Mouse (Mus musculus): ENCODE measurements around the gene Gm12695. TPM values are rescaled to one million over a fixed set of nuclear protein-coding genes. Genes with fewer than 3 reads are reported as not detected.

Gm12695 gene
- not detected in 2 replicates for total RNA-seq (2014; fragmentation: Nextera tagmentation)
- total RNA-seq (2017), result not detected in 2 replicates

GRCm38 (mm10) chr4:96785086-96785485 lies at the start of gene Gm12695:
Gene Gm12695, minus strand, starts transcription at chr4:96785186.
- ATAC-seq (replicated peaks; ENCODE audit: low FRiP score, low TSS enrichment, poor library complexity, severe bottlenecking), result no peak

GRCm38 (mm10) chr4:96825540-96826045 lies 40.6 kb upstream of the Gm12695 start:
- no peak for ATAC-seq (replicated peaks; ENCODE audit: low FRiP score, low TSS enrichment, poor library complexity, severe bottlenecking)

- no peak for ATAC-seq (replicated peaks; ENCODE audit: low FRiP score, low TSS enrichment, poor library complexity, severe bottlenecking)
Observed at GRCm38 (mm10) chr4:96806824-96807808, 22.1 kb upstream of the Gm12695 start.

GRCm38 (mm10) chr4:96799380-96800157 lies 14.6 kb upstream of the Gm12695 start:
- 0 out of 2 replicates have a peak, but pooled peaks have one; percentile 52 for ATAC-seq (replicated peaks; ENCODE audit: low FRiP score, low TSS enrichment, poor library complexity, severe bottlenecking)

- no peak for ATAC-seq (replicated peaks; ENCODE audit: low FRiP score, low TSS enrichment, poor library complexity, severe bottlenecking)
Observed at GRCm38 (mm10) chr4:96797583-96797982, 12.6 kb upstream of the Gm12695 start.

GRCm38 (mm10) chr4:96791301-96791700 lies 6.3 kb upstream of the Gm12695 start:
- ATAC-seq (replicated peaks; ENCODE audit: low FRiP score, low TSS enrichment, poor library complexity, severe bottlenecking), result no peak

- no peak for ATAC-seq (replicated peaks; ENCODE audit: low FRiP score, low TSS enrichment, poor library complexity, severe bottlenecking)
Observed at GRCm38 (mm10) chr4:96789905-96790304, 4.9 kb upstream of the Gm12695 start.

- ATAC-seq (replicated peaks; ENCODE audit: low FRiP score, low TSS enrichment, poor library complexity, severe bottlenecking), result no peak
Observed at GRCm38 (mm10) chr4:96786610-96787009, 1.6 kb upstream of the Gm12695 start.

- ATAC-seq (replicated peaks; ENCODE audit: low FRiP score, low TSS enrichment, poor library complexity, severe bottlenecking), result no peak
Observed at GRCm38 (mm10) chr4:96772966-96773566, 11.9 kb downstream of the Gm12695 start.

GRCm38 (mm10) chr4:96766396-96766998 lies 18.5 kb downstream of the Gm12695 start:
- no peak for ATAC-seq (replicated peaks; ENCODE audit: low FRiP score, low TSS enrichment, poor library complexity, severe bottlenecking)

- no peak for ATAC-seq (replicated peaks; ENCODE audit: low FRiP score, low TSS enrichment, poor library complexity, severe bottlenecking)
Observed at GRCm38 (mm10) chr4:96751953-96752352, 33.0 kb downstream of the Gm12695 start.

GRCm38 (mm10) chr4:96740472-96740871 lies 44.5 kb downstream of the Gm12695 start:
- no peak for ATAC-seq (replicated peaks; ENCODE audit: low FRiP score, low TSS enrichment, poor library complexity, severe bottlenecking)

- no peak for ATAC-seq (replicated peaks; ENCODE audit: low FRiP score, low TSS enrichment, poor library complexity, severe bottlenecking)
Observed at GRCm38 (mm10) chr4:96729256-96729655, 55.7 kb downstream of the Gm12695 start.

GRCm38 (mm10) chr4:96728211-96728610 lies 56.8 kb downstream of the Gm12695 start:
- no peak for ATAC-seq (replicated peaks; ENCODE audit: low FRiP score, low TSS enrichment, poor library complexity, severe bottlenecking)

GRCm38 (mm10) chr4:96725415-96726055 lies 59.5 kb downstream of the Gm12695 start:
- ATAC-seq (replicated peaks; ENCODE audit: low FRiP score, low TSS enrichment, poor library complexity, severe bottlenecking), result no peak

GRCm38 (mm10) chr4:96722301-96722700 lies 62.7 kb downstream of the Gm12695 start:
- ATAC-seq (replicated peaks; ENCODE audit: low FRiP score, low TSS enrichment, poor library complexity, severe bottlenecking), result no peak

GRCm38 (mm10) chr4:96718977-96719966 lies 65.7 kb downstream of the Gm12695 start:
- ATAC-seq (replicated peaks; ENCODE audit: low FRiP score, low TSS enrichment, poor library complexity, severe bottlenecking), result no peak

- no peak for ATAC-seq (replicated peaks; ENCODE audit: low FRiP score, low TSS enrichment, poor library complexity, severe bottlenecking)
Observed at GRCm38 (mm10) chr4:96718503-96718902, 66.5 kb downstream of the Gm12695 start.

Data from megakaryocyte-erythroid progenitor cell, adult 5-6 weeks (primary cell).